Mouse (Mus musculus) cerebellum, postnatal 10 days (tissue): ENCODE measurements around the gene Nasp.

ENCODE experiments used
- DNase-seq, 2 experiments: peaks; one replicate each; pipeline ENCODE4 v3.0.0; 2021; ENCODE audit warnings: mixed read lengths in 2 of 2

Nasp gene

GRCm38 (mm10) chr4:116627359-116627716 lies 403 bp downstream of the Nasp start:
- peak; percentile 95 to 96 for DNase-seq

GRCm38 (mm10) chr4:116626658-116627358 lies 933 bp downstream of the Nasp start:
- peak; percentile 91 to 93 for DNase-seq

GRCm38 (mm10) chr4:116624831-116625230 lies 2.9 kb downstream of the Nasp start:
- DNase-seq = no peak

- DNase-seq = no peak
These were observed 12.5 kb downstream of the Nasp start for GRCm38 (mm10) chr4:116615237-116615636.

- DNase-seq = no peak
These were observed 15.1 kb downstream of the Nasp start for GRCm38 (mm10) chr4:116612621-116613020.

- DNase-seq = peak; percentile 94 to 96
These were observed 30.5 kb downstream of the Nasp start for GRCm38 (mm10) chr4:116596978-116597881.

GRCm38 (mm10) chr4:116596379-116596778 lies 31.4 kb downstream of the Nasp start, which contains the start of gene Ccdc17:
Ccdc17 (plus strand) TSS chr4:116596654.
- peak; percentile 22 to 25 for DNase-seq

- no peak for DNase-seq
These were observed 31.9 kb downstream of the Nasp start for GRCm38 (mm10) chr4:116595793-116596192.

GRCm38 (mm10) chr4:116558151-116558882 lies 69.4 kb downstream of the Nasp start:
- peak in 1 of 2 experiments; percentile 6 for DNase-seq

- peak; percentile 98 to 99 for DNase-seq
These were observed 70.2 kb downstream of the Nasp start, which contains the start of gene Gpbp1l1 for GRCm38 (mm10) chr4:116557306-116558121. Gpbp1l1 (plus strand) TSS chr4:116557658.

- DNase-seq = peak; percentile 95 to 97
These were observed 71.0 kb downstream of the Nasp start for GRCm38 (mm10) chr4:116556561-116557305.

- peak; percentile 88 for DNase-seq
These were observed 72.1 kb downstream of the Nasp start, which contains the start of gene Tmem69 for GRCm38 (mm10) chr4:116555413-116556300. Tmem69 (minus strand) TSS chr4:116555936.

GRCm38 (mm10) chr4:116553035-116553434 lies 74.7 kb downstream of the Nasp start:
- DNase-seq = no peak
